Mouse (Mus musculus) heart, postnatal 0 days (tissue): Measurements from ENCODE around the gene Hdlbp. TPM values are rescaled to one million over a fixed set of nuclear protein-coding genes. Genes with fewer than 3 reads are reported as not detected.

ENCODE experiments used
- ATAC-seq: fragments of 200-750 bp; cut with Nextera tagmentation; 2 replicates; pipeline ENCODE4 v1.8.0; 2017; ENCODE audit warnings: low read depth, moderate number of reproducible peaks, moderate library complexity; ENCODE audit not compliant: insufficient read depth
- DNase-seq: peaks from one replicate; pipeline ENCODE4 v3.0.0-alpha.2; 2016; ENCODE audit warnings: low spot score
- H3K27ac ChIP-seq: fragments of 300-500 bp; sonication (generic); 2 replicates; pipeline ENCODE4 v1.5.1; 2014; ENCODE audit warnings: low read depth, mild to moderate bottlenecking
- H3K27me3 ChIP-seq: fragments of 300-500 bp; sonication (generic); 2 replicates; pipeline ENCODE4 v1.6.1; 2014; ENCODE audit warnings: low read length, mixed read lengths; ENCODE audit not compliant: control insufficient read depth, insufficient read depth
- H3K36me3 ChIP-seq: fragments of 300-500 bp; sonication (generic); replicated peaks from 2 replicates; pipeline ENCODE4 v1.6.1; 2014; ENCODE audit warnings: low read length, mixed read lengths; ENCODE audit not compliant: control insufficient read depth, insufficient read depth
- H3K4me1 ChIP-seq: fragments of 300-500 bp; sonication (generic); 2 replicates; pipeline ENCODE4 v1.6.1; 2014; ENCODE audit warnings: antibody characterized with exemption; ENCODE audit not compliant: control insufficient read depth, insufficient read depth
- H3K4me2 ChIP-seq: fragments of 300-500 bp; sonication (generic); 2 replicates; pipeline ENCODE4 v1.6.1; 2014; ENCODE audit warnings: low read depth, mild to moderate bottlenecking, low read length, moderate library complexity
- H3K4me3 ChIP-seq: fragments of 300-500 bp; sonication (generic); 2 replicates; pipeline ENCODE4 v1.5.1; 2014; ENCODE audit warnings: low read depth, low read length
- H3K9ac ChIP-seq: fragments of 300-500 bp; sonication (generic); replicated peaks from 2 replicates; pipeline ENCODE4 v1.6.1; 2014; ENCODE audit warnings: low read depth, low read length, mixed read lengths
- H3K9me3 ChIP-seq: fragments of 300-500 bp; sonication (generic); replicated peaks from 2 replicates; pipeline ENCODE4 v1.6.1; 2016; ENCODE audit warnings: low read length; ENCODE audit not compliant: control insufficient read depth
- CTCF ChIP-seq: IDR thresholded peaks from 2 replicates; pipeline ENCODE4 v1.5.1; 2016; ENCODE audit warnings: antibody characterized with exemption, control low read depth, low read depth
- EP300 ChIP-seq: IDR thresholded peaks from 2 replicates; pipeline ENCODE4 v1.6.1; 2016; ENCODE audit warnings: antibody characterized with exemption, low read depth
- WGBS: fragments of 180-500 bp; shearing (Covaris S2); extraction: QIAGEN DNeasy Blood & Tissue Kit; methylation state at CpG from one replicate; pipeline ENCODE4 v1.1.7; 2014; 5-methylcytosine and 5-hydroxymethylcytosine counted together
- polyA plus RNA-seq: library from polyadenylated mRNA; unstranded; fragments of >200 nt; fragmentation: Nextera tagmentation; extraction: Ambion mirVana; gene quantifications from 2 replicates; pipeline ENCODE4 v1.2.1, GENCODE M21; 2015
- total RNA-seq: library from RNA; depleted of rRNA; stranded (reverse); fragments of >200 nt; gene quantifications from 2 replicates; pipeline ENCODE4 v1.2.3, GENCODE M21; 2014; ENCODE audit warnings: low replicate concordance

Hdlbp gene
- total and polyA plus RNA-seq, 2 experiments from 2014 or later: 89.0 to 154 TPM

DNA sequence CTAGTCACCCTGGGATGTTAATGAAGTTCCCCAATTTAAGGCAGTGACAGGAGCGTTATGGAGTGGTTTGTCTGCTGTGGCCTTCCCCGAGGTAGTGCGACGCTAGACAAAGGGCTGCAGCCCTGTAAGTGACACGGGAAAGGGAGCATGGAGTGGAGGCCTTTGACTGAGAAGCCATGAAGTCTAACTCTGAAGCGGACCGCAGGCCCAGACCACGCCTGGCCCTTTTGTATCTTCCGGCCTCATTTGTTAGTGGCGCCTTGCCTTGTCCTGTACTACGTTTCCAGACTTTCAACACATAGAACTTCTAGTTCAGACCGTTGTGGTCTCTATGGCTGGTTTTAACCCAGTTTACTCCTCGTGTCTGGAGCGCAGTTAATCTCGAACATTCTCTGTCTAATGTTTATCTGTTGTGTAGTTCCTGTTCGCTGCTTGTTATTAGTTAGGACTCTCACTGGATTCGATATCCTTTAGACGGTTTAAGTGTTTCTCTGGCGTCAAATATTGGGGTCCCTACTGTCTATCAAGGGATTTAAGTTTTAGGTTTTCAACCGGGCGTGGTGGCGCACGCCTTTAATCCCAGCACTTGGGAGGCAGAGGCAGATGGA lies 965 bp upstream of the Hdlbp start:
- H3K9ac ChIP-seq: peak overlapping the region; percentile 82
- ATAC-seq (no peak), DNase-seq (peak; percentile 22)
- H3K27me3 ChIP-seq: no peaks in the 10 kb centered on the region
- H3K4me3 ChIP-seq: peak overlapping the region; percentile 89
- peak overlapping the region; percentile 97 for H3K27ac ChIP-seq
- TF ChIP-seq EP300 (no peak), CTCF (no peak)
- no peaks in the 10 kb centered on the region for H3K36me3 ChIP-seq
- no peaks in the 10 kb centered on the region for H3K9me3 ChIP-seq
- peaks cover 21% of the 10 kb centered on the region for H3K4me1 ChIP-seq
- peak overlapping the region; percentile 64 for H3K4me2 ChIP-seq
- 3% methylated on average over 23 of the region's 23 CpGs for WGBS

DNA sequence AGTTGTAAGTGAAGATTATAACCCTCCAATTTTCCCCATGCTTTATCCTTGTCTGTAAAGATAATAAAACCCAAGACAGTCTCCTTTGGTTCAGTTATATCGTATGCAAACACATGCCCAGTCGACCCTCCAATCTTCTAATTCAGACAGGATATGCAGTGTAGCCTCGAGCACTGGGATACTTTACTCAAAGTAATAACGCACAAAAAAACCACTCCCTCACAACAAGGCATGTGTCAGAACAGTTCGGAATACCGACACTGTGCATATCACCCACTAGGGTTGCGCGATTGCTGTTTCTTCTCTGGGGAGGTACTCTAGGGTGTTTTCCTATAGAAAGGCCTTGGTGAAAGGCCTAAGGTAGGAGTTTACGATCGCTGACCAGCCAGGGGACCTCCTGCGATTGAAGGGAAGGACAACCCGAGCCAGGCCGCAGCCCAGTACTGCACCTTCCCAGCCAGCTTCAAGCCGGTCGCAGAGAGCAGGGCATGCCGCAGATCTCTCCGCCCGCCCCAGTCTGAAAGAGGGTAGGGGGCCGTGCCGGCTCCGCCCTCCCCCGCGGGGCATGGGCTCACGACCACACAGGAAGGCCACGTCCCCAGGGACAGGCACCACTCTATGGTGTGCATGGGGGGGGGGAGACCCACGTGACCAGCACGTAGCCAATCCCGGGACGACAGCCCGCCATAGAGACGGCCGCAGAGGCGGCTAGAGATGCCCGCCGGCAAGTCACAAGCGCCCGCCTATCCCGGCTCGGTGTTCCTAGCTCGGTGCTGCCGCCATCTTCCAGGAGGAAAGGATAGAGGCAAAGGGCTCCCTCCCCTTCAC lies 643 bp downstream of the Hdlbp start:
- DNase-seq (peak; percentile 96), ATAC-seq (peak; percentile 92)
- Histone ChIP-seq H3K4me3 (peak overlapping the region; percentile 89), H3K36me3 (no peaks in the 10 kb centered on the region), H3K27me3 (no peaks in the 10 kb centered on the region), H3K4me2 (peak overlapping the region; percentile 61), H3K4me1 (peaks cover 21% of the 10 kb centered on the region), H3K9me3 (no peaks in the 10 kb centered on the region), H3K27ac (peak overlapping the region; percentile 97), H3K9ac (peak overlapping the region; percentile 84)
- WGBS: 1% methylated on average over 41 of the region's 41 CpGs
- TF ChIP-seq CTCF (peak; percentile 36), EP300 (peak; percentile 76; the same call in 1 of the 2 replicates)

DNA sequence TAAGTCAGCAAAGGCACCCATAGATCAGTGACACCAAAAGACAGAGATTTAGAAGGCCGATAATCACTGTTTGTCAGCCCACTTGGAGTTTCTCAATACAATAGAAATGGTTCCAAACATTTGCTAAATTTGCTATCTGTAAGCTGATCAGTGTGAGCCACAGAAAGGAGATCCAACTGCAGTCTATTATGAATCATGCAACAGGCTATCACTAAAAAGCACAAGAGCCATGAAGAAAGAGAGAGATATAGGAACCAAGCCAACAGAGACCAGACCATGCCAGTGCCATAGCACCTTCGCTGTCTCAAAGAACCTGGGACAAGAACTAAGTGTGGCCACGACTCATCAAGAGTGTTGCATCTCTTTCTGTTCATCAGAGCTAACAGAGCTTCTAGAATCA lies 2.9 kb downstream of the Hdlbp start:
- Histone ChIP-seq H3K4me3 (no peak overlapping the region), H3K4me2 (no peak overlapping the region), H3K9ac (no peak overlapping the region), H3K4me1 (peaks cover 21% of the 10 kb centered on the region), H3K9me3 (no peaks in the 10 kb centered on the region), H3K27ac (no peak overlapping the region), H3K36me3 (no peaks in the 10 kb centered on the region), H3K27me3 (no peaks in the 10 kb centered on the region)
- DNase-seq (no peak), ATAC-seq (no peak)
- 89% methylated on average over 3 of the region's 3 CpGs for WGBS
- TF ChIP-seq EP300: no peak
- TF ChIP-seq CTCF: no peak

DNA sequence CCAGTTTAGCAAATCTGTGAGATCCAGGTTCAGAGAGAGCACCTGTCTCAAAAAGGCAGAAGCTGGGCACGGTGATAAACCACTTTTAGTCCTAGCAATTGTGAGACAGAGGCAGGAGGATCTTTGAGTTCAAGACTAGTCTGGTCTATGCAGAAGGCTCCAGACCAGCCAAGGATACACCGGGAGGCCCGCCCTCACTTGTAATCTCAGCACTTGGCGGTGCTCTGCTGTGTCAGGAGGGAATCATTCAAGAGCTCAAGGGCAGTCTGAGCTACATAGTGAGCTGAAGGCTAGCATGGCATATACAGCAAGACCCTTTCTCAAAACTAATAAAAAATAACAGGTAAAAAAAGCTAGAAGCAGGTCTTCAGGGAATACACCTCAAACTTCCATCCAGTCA lies 10.0 kb downstream of the Hdlbp start:
- whole genome bisulfite sequencing: 64% methylated on average over 4 of the region's 4 CpGs

DNA sequence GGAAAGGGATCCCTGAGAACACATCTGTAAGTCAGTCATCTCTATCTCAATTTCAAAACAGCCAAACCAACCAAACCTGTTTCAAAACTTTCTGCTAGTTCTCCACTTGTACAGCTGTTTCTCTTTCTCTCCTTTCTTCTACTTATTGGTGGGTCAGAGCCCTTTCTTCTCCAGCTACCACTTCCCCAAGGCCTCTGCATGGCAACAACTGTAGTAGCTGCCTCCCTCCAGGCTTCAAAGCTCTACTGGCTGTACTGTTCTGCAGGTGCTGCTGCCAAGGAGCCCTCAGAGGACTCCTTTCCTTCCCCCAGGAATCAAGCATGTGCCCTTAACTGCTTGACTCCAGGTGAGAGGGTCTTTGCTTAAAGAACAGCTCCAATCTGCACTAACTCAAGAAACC lies 12.9 kb downstream of the Hdlbp start:
- H3K4me1 ChIP-seq: 0 out of 2 replicates have a peak, but pooled peaks cover 7% of the 10 kb centered on the region
- no peaks in the 10 kb centered on the region for H3K36me3 ChIP-seq
- no peaks in the 10 kb centered on the region for H3K27me3 ChIP-seq
- H3K27ac ChIP-seq: no peak overlapping the region
- H3K9me3 ChIP-seq: no peaks in the 10 kb centered on the region
- H3K4me3 ChIP-seq: no peak overlapping the region
- no peak overlapping the region for H3K4me2 ChIP-seq
- ATAC-seq: no peak
- TF ChIP-seq EP300 (no peak), CTCF (no peak)
- no peak overlapping the region for H3K9ac ChIP-seq
- DNase-seq: no peak

More for the DNA sequence above, 10.0 kb downstream of the Hdlbp start:
- Histone ChIP-seq H3K36me3 (no peaks in the 10 kb centered on the region), H3K4me2 (no peak overlapping the region), H3K27me3 (no peaks in the 10 kb centered on the region), H3K4me3 (no peak overlapping the region), H3K9ac (no peak overlapping the region), H3K4me1 (0 out of 2 replicates have a peak, but pooled peaks cover 11% of the 10 kb centered on the region), H3K9me3 (no peaks in the 10 kb centered on the region), H3K27ac (no peak overlapping the region)
- ATAC-seq (no peak), DNase-seq (no peak)
- TF ChIP-seq EP300 (no peak), CTCF (no peak)
